Mouse (Mus musculus): ENCODE measurements around the gene Aldh16a1. TPM values are rescaled to one million over a fixed set of nuclear protein-coding genes. Genes with fewer than 3 reads are reported as not detected.
A peak's percentile ranks its signal among the peaks of the same experiment; 100 is the strongest.

The Aldh16a1 gene
- total RNA-seq, 2 experiments from 2014 or later: 34.8 to 51.6 TPM

GRCm38 (mm10) chr7:45094121-45094520, 60.3 kb downstream of the Aldh16a1 start:
- DNase-seq (ENCODE audit: low spot score in 2 of 2): no peak

GRCm38 (mm10) chr7:45093516-45093905, 60.9 kb downstream of the Aldh16a1 start:
- DNase-seq (ENCODE audit: low spot score in 2 of 2): no peak

- no peak for DNase-seq (ENCODE audit: low spot score in 2 of 2)
These were observed 61.4 kb downstream of the Aldh16a1 start for GRCm38 (mm10) chr7:45092828-45093515.

GRCm38 (mm10) chr7:45092048-45092447, 62.3 kb downstream of the Aldh16a1 start, which contains the start of gene Rcn3:
Gene Rcn3, minus strand, starts transcription at chr7:45092221.
- DNase-seq (ENCODE audit: low spot score in 2 of 2): peak; percentile 87 to 94

- DNase-seq (ENCODE audit: low spot score in 2 of 2): peak in 1 of 2 experiments; percentile 55
These were observed 63.1 kb downstream of the Aldh16a1 start for GRCm38 (mm10) chr7:45091001-45091990.

Small RNA genes lying within 50 kb of the gene (microRNA-seq; reads per million reads assigned to microRNA genes)
- gene Mir150 (85.5 reads per million, percentile 48 among the genes with 10 or more reads in this experiment), gene Mir5121 (11.4 reads per million, percentile 29 among the genes with 10 or more reads in this experiment), gene Mir7055 (not detected)

Other genes with a start within 250 kb of the Aldh16a1 start
- 10 to 100 TPM; 84.8 to 88.9 TPM for gene Ap2a1, start 225.1 kb downstream of the Aldh16a1 start, total RNA-seq (2021)
- not detected for gene Tsks, start 211.4 kb downstream of the Aldh16a1 start, total RNA-seq (2021)
- gene Cpt1c, start 179.7 kb downstream of the Aldh16a1 start, total RNA-seq (2021): 10 to 100 TPM; 10.3 to 10.8 TPM
- 100 to 1,000 TPM; 318 to 331 TPM for gene Prmt1, start 168.0 kb downstream of the Aldh16a1 start, total RNA-seq (2021)
- 10 to 100 TPM; 46.0 to 50.4 TPM for gene Irf3, start 156.9 kb downstream of the Aldh16a1 start, total RNA-seq (2021)
- 10 to 100 TPM; 21.5 to 22.0 TPM for gene Bcl2l12, start 155.9 kb downstream of the Aldh16a1 start, total RNA-seq (2021)
- 10 to 100 TPM; 74.1 to 76.0 TPM for gene Scaf1, start 138.2 kb downstream of the Aldh16a1 start, total RNA-seq (2021)
- 100 to 1,000 TPM; 119 to 123 TPM for gene Rras, start 136.6 kb downstream of the Aldh16a1 start, total RNA-seq (2021)
- 10 to 100 TPM; 63.9 to 65.2 TPM for gene Prr12, start 101.7 kb downstream of the Aldh16a1 start, total RNA-seq (2021)
- 10 to 100 TPM; 47.3 to 48.3 TPM for gene Nosip, start 92.2 kb downstream of the Aldh16a1 start, total RNA-seq (2021)
- gene Prrg2, start 91.9 kb downstream of the Aldh16a1 start, total RNA-seq (2021): 10 to 100 TPM; 11.7 to 12.3 TPM
- gene Rcn3, start 62.4 kb downstream of the Aldh16a1 start, total RNA-seq (2021): 100 to 1,000 TPM; 172 to 192 TPM
- 10 to 100 TPM; 84.6 to 87.3 TPM for gene Fcgrt, start 50.7 kb downstream of the Aldh16a1 start, total RNA-seq (2021)
- gene Rps11, start 30.1 kb downstream of the Aldh16a1 start, total RNA-seq (2021): 1,000 to 10,000 TPM in 1 of 2 experiments, 100 to 1,000 TPM in 1; 985 to 1,047 TPM
- gene Rpl13a, start 25.8 kb downstream of the Aldh16a1 start, total RNA-seq (2021): 1,000 to 10,000 TPM; 1,483 to 1,628 TPM
- under 1 TPM in 1 of 2 experiments, not detected in 1; 0.34 TPM for gene Gm45713, start 18.4 kb downstream of the Aldh16a1 start, total RNA-seq (2021)
- gene Flt3l, start 18.2 kb downstream of the Aldh16a1 start, total RNA-seq (2021): 1 to 10 TPM; 2.4 to 5.1 TPM
- gene Pih1d1, start 281 bp downstream of the Aldh16a1 start, total RNA-seq (2021): 10 to 100 TPM; 52.1 to 59.3 TPM
- gene Slc17a7, start 9.4 kb upstream of the Aldh16a1 start, total RNA-seq (2021): 1 to 10 TPM; 2.6 to 3.0 TPM
- under 1 TPM; 0.34 to 0.42 TPM for gene Gfy, start 25.0 kb upstream of the Aldh16a1 start, total RNA-seq (2021)
- not detected for gene Pth2, start 26.4 kb upstream of the Aldh16a1 start, total RNA-seq (2021)
- gene Ccdc155, start 50.3 kb upstream of the Aldh16a1 start, total RNA-seq (2021): 1 to 10 TPM; 3.2 to 4.9 TPM
- not detected for gene Dkkl1, start 57.6 kb upstream of the Aldh16a1 start, total RNA-seq (2021)
- gene Tead2, start 61.2 kb upstream of the Aldh16a1 start, total RNA-seq (2021): 10 to 100 TPM; 40.0 to 51.4 TPM
- gene Cd37, start 84.5 kb upstream of the Aldh16a1 start, total RNA-seq (2021): 1 to 10 TPM; 3.7 to 4.8 TPM
- not detected for gene Slc6a16, start 86.5 kb upstream of the Aldh16a1 start, total RNA-seq (2021)
- gene Slc6a21, start 122.9 kb upstream of the Aldh16a1 start, total RNA-seq (2021): not detected
- 10 to 100 TPM; 42.7 to 53.4 TPM for gene Trpm4, start 179.2 kb upstream of the Aldh16a1 start, total RNA-seq (2021)
- gene Hrc, start 180.7 kb upstream of the Aldh16a1 start, total RNA-seq (2021): 100 to 1,000 TPM; 523 to 551 TPM
- 1 to 10 TPM; 1.9 to 2.4 TPM for gene Ppfia3, start 212.4 kb upstream of the Aldh16a1 start, total RNA-seq (2021)
- gene Lin7b, start 216.0 kb upstream of the Aldh16a1 start, total RNA-seq (2021): 1 to 10 TPM in 1 of 2 experiments, under 1 TPM in 1; 0.86 to 1.1 TPM
- gene Snrnp70, start 241.2 kb upstream of the Aldh16a1 start, total RNA-seq (2021): 100 to 1,000 TPM; 215 to 251 TPM